ENCODE assay signal across 8 mouse cellular contexts in genomic region chr11:82914711-82915352, GRCm38 (mm10). TPM values are rescaled to one million over a fixed set of nuclear protein-coding genes. Genes with fewer than 3 reads are reported as not detected.
DNase-seq lines count a peak whose midpoint lies in the region; ATAC-seq and TF ChIP-seq lines count a peak whose summit lies in the region.

No protein-coding gene starts in this region.

- H3K4me3 ChIP-seq in heart, adult 2 months = no peak overlapping the region
- peak overlapping the region; percentile 17; the same call in 1 of the 2 replicates for H3K4me3 ChIP-seq in limb, embryonic 13.5 days
- no peak overlapping the region for H3K4me3 ChIP-seq in midbrain, embryonic 15.5 days

- 5% methylated on average over 16 of the region's 16 CpGs for WGBS in heart, adult 2 months
- 8% methylated on average over 16 of the region's 16 CpGs for WGBS in limb, embryonic 13.5 days
- 7% methylated on average over 16 of the region's 16 CpGs for WGBS in midbrain, embryonic 15.5 days

- peaks cover 3% of the 10 kb centered on the region for H3K4me1 ChIP-seq in heart, adult 2 months (ENCODE audit: control insufficient read depth, insufficient read depth, low read length)
- H3K4me1 ChIP-seq in limb, embryonic 13.5 days = peaks cover 4% of the 10 kb centered on the region; the same call in 1 of the 2 replicates
- H3K4me1 ChIP-seq in midbrain, embryonic 15.5 days = no peaks in the 10 kb centered on the region

- peak; percentile 89 for TF ChIP-seq EP300 in heart, adult 2 months (IDR thresholded peaks at IDR 0.05; ENCODE audit: insufficient read depth, low read depth, low read length)

- no peak overlapping the region for H3K27ac ChIP-seq in heart, adult 2 months
- H3K27ac ChIP-seq in limb, embryonic 13.5 days = no peak overlapping the region
- H3K27ac ChIP-seq in midbrain, embryonic 15.5 days = no peak overlapping the region

- ATAC-seq in limb, embryonic 13.5 days (ENCODE audit: low FRiP score, low read depth) = peak; percentile 22; the same call in 1 of the 2 replicates
- 0 out of 2 replicates have a peak, but pooled peaks have one; percentile 37 for ATAC-seq in midbrain, embryonic 15.5 days (replicated peaks)

- peak overlapping the region; percentile 53 for H3K4me2 ChIP-seq in limb, embryonic 13.5 days (replicated peaks)
- H3K4me2 ChIP-seq in midbrain, embryonic 15.5 days = peak overlapping the region; percentile 44

- no peaks in the 10 kb centered on the region for H3K27me3 ChIP-seq in heart, adult 2 months (ENCODE audit: control insufficient read depth, insufficient read depth, low read length)
- peaks cover 31% of the 10 kb centered on the region for H3K27me3 ChIP-seq in limb, embryonic 13.5 days
- H3K27me3 ChIP-seq in midbrain, embryonic 15.5 days (replicated peaks) = peaks cover 13% of the 10 kb centered on the region; the same call in 1 of the 2 replicates

- intact Hi-C loops in heart, adult 2 months (cut with DNase I) = loop anchor here (1.0 to 10.0 kb wide), 5 partner anchors 14 to 380 kb away; partner anchors contain the start of gene Ap2b1

- TF ChIP-seq CTCF in heart, adult 2 months (IDR thresholded peaks at IDR 0.05) = peak; percentile 97; the same call in 1 of the 2 replicates

- DNase-seq in 3134 (ENCODE audit: extremely low read depth, insufficient read length, low spot score) = peak; percentile 32
- peak; percentile 69 for DNase-seq in adrenal gland, adult 2 months
- peak; percentile 76 for DNase-seq in embryo, embryonic 11.5 days (ENCODE audit: low read depth, low spot score)
- DNase-seq in heart, adult 2 months = peak; percentile 79 to 86
- DNase-seq in kidney, adult 18-20 months = peak; percentile 80
- DNase-seq in spleen, postnatal 10 days (ENCODE audit: low spot score in 2 of 2) = peak; percentile 60 to 80

- H3K9me3 ChIP-seq in limb, embryonic 13.5 days = no peaks in the 10 kb centered on the region
- no peaks in the 10 kb centered on the region for H3K9me3 ChIP-seq in midbrain, embryonic 15.5 days

- no peak overlapping the region for H3K9ac ChIP-seq in heart, adult 2 months (ENCODE audit: low read depth, low read length)
- H3K9ac ChIP-seq in limb, embryonic 13.5 days = no peak overlapping the region
- 0 out of 2 replicates have a peak overlapping the region, but pooled peaks have one; percentile 10 for H3K9ac ChIP-seq in midbrain, embryonic 15.5 days

- no peaks in the 10 kb centered on the region for H3K79me2 ChIP-seq in heart, adult 2 months (replicated peaks; ENCODE audit: control insufficient read depth, insufficient read depth, low read length)

- 0 out of 2 replicates have a peak, but pooled peaks have one; percentile 1 for TF ChIP-seq POLR2A in heart, adult 2 months (IDR thresholded peaks at IDR 0.05; ENCODE audit: insufficient read depth, low read depth, low read length)

- no peaks in the 10 kb centered on the region for H3K36me3 ChIP-seq in heart, adult 2 months (ENCODE audit: control insufficient read depth, insufficient read depth, low read length)
- H3K36me3 ChIP-seq in limb, embryonic 13.5 days = no peaks in the 10 kb centered on the region
- no peaks in the 10 kb centered on the region for H3K36me3 ChIP-seq in midbrain, embryonic 15.5 days (replicated peaks)

RNA-seq across cellular contexts. Expression of gene Unc45b, which starts 4.5 kb away (rescaled TPM):
- total RNA-seq in adrenal gland, adult 2 months (2021) = 10 to 100 TPM in 1 of 2 experiments, 1 to 10 TPM in 1; 5.2 to 14.3 TPM
- polyA plus RNA-seq in adrenal gland, adult 2 months (2012; rRNA removed) = 4.6 and 5.7 TPM in 2 replicates
- 100 to 1,000 TPM; 167 to 190 TPM for total RNA-seq in heart, adult 2 months (2021)
- polyA plus RNA-seq in heart, adult 2 months (2012; rRNA removed) = 107 and 159 TPM in 2 replicates
- 18.2 and 20.0 TPM in 2 replicates for polyA plus RNA-seq in limb, embryonic 13.5 days (2015; fragmentation: Nextera tagmentation; extraction: Ambion mirVana)
- polyA plus RNA-seq in midbrain, embryonic 15.5 days (2015; fragmentation: Nextera tagmentation; extraction: Ambion mirVana) = 1.3 and 2.0 TPM in 2 replicates

RNA-seq across cellular contexts. Expression of gene Nle1, which starts 6.6 kb away (rescaled TPM):
- total RNA-seq in adrenal gland, adult 2 months (2021) = 10 to 100 TPM; 16.6 to 17.0 TPM
- polyA plus RNA-seq in adrenal gland, adult 2 months (2012; rRNA removed) = 33.1 and 34.4 TPM in 2 replicates
- 10 to 100 TPM in 1 of 2 experiments, 1 to 10 TPM in 1; 8.4 to 11.4 TPM for total RNA-seq in heart, adult 2 months (2021)
- polyA plus RNA-seq in heart, adult 2 months (2012; rRNA removed) = 17.7 and 24.0 TPM in 2 replicates
- polyA plus RNA-seq in limb, embryonic 13.5 days (2015; fragmentation: Nextera tagmentation; extraction: Ambion mirVana) = 39.5 and 41.3 TPM in 2 replicates
- 33.8 and 36.8 TPM in 2 replicates for polyA plus RNA-seq in midbrain, embryonic 15.5 days (2015; fragmentation: Nextera tagmentation; extraction: Ambion mirVana)

RNA-seq across cellular contexts. Expression of gene Fndc8, which starts 22.9 kb away (rescaled TPM):
- under 1 TPM in 1 of 2 experiments, not detected in 1; 0.24 TPM for total RNA-seq in adrenal gland, adult 2 months (2021)
- 0.24 and 0.44 TPM in 2 replicates for polyA plus RNA-seq in adrenal gland, adult 2 months (2012; rRNA removed)
- total RNA-seq in heart, adult 2 months (2021) = not detected
- 0.06 TPM in 1 of 2 replicates, not detected in the other for polyA plus RNA-seq in heart, adult 2 months (2012; rRNA removed)
- polyA plus RNA-seq in limb, embryonic 13.5 days (2015; fragmentation: Nextera tagmentation; extraction: Ambion mirVana) = 0.19 and 0.23 TPM in 2 replicates
- 0.78 and 1.2 TPM in 2 replicates for polyA plus RNA-seq in midbrain, embryonic 15.5 days (2015; fragmentation: Nextera tagmentation; extraction: Ambion mirVana)

RNA-seq across cellular contexts. Expression of gene Rad51d, which starts 24.4 kb away (rescaled TPM):
- 10 to 100 TPM in 1 of 2 experiments, 1 to 10 TPM in 1; 9.3 to 16.7 TPM for total RNA-seq in adrenal gland, adult 2 months (2021)
- polyA plus RNA-seq in adrenal gland, adult 2 months (2012; rRNA removed) = 8.8 and 9.4 TPM in 2 replicates
- total RNA-seq in heart, adult 2 months (2021) = 1 to 10 TPM; 8.5 to 9.5 TPM
- polyA plus RNA-seq in heart, adult 2 months (2012; rRNA removed) = 8.6 and 10.1 TPM in 2 replicates
- polyA plus RNA-seq in limb, embryonic 13.5 days (2015; fragmentation: Nextera tagmentation; extraction: Ambion mirVana) = 9.5 and 12.6 TPM in 2 replicates
- polyA plus RNA-seq in midbrain, embryonic 15.5 days (2015; fragmentation: Nextera tagmentation; extraction: Ambion mirVana) = 12.1 and 13.9 TPM in 2 replicates

RNA-seq across cellular contexts. Expression of gene Slfn5, which starts 36.3 kb away (rescaled TPM):
- 10 to 100 TPM; 28.3 to 32.7 TPM for total RNA-seq in adrenal gland, adult 2 months (2021)
- polyA plus RNA-seq in adrenal gland, adult 2 months (2012; rRNA removed) = 2.2 and 2.3 TPM in 2 replicates
- total RNA-seq in heart, adult 2 months (2021) = 10 to 100 TPM; 54.1 to 59.2 TPM
- polyA plus RNA-seq in heart, adult 2 months (2012; rRNA removed) = 17.9 and 41.8 TPM in 2 replicates
- polyA plus RNA-seq in limb, embryonic 13.5 days (2015; fragmentation: Nextera tagmentation; extraction: Ambion mirVana) = 1.0 and 1.3 TPM in 2 replicates
- polyA plus RNA-seq in midbrain, embryonic 15.5 days (2015; fragmentation: Nextera tagmentation; extraction: Ambion mirVana) = 1.4 and 1.8 TPM in 2 replicates

Comparison
In these comparisons a context has a peak if more than half of its experiments do, and no peak if none do; other contexts are left out.
1. DNase-seq: peak in every context shown above with its lines; median percentile 82 in heart, adult 2 months; 80 in kidney, adult 18-20 months; 76 in embryo, embryonic 11.5 days; 70 in spleen, postnatal 10 days; 69 in adrenal gland, adult 2 months; 32 in 3134.